In genomic region chr14:77974221-77974620, GRCm38 (mm10) we compare ENCODE assay signal across 26 mouse cellular contexts.
DNase-seq lines count a peak whose midpoint lies in the region; ATAC-seq and TF ChIP-seq lines count a peak whose summit lies in the region.
"Had no signal": no experiment of that assay in that cellular context is flagged by ENCODE, and none has a peak within 500 bp of the region (broad histone marks: within the 10 kb centered on the region; RNA-seq: fewer than 3 reads in every experiment).

No protein-coding gene starts in this region.

- H3K9me3 ChIP-seq in neural tube, embryonic 13.5 days, result no peaks in the 10 kb centered on the region
- H3K9me3 ChIP-seq: embryonic facial prominence, embryonic 10.5 days; forebrain, embryonic 10.5 days; hindbrain, embryonic 12.5 days; limb, embryonic 12.5 days; midbrain, embryonic 10.5 days; stomach, embryonic 15.5 days had no signal

- TF ChIP-seq POLR2A in kidney, adult 2 months (IDR thresholded peaks at IDR 0.05; ENCODE audit: low read depth, low read length), result no peak

- intact Hi-C loops in left cerebral cortex, postnatal 25 days (cut with DNase I), result no loop called here
- intact Hi-C loops in left cerebral cortex, adult 2 months (cut with DNase I), result no loop called here

- H3K4me2 ChIP-seq in neural tube, embryonic 13.5 days, result no peak overlapping the region
- H3K4me2 ChIP-seq: hindbrain, embryonic 12.5 days; limb, embryonic 12.5 days; liver, embryonic 11.5 days; stomach, embryonic 15.5 days had no signal

- ATAC-seq in neural tube, embryonic 13.5 days (ENCODE audit: low read depth), result peak; percentile 82
- ATAC-seq: forebrain, embryonic 16.5 days; intestine, postnatal 0 days; liver, postnatal 0 days; lung, postnatal 0 days; Patski had no signal

- TF ChIP-seq CTCF in kidney, adult 2 months (conservative IDR thresholded peaks at IDR 0.05; ENCODE audit: insufficient read depth, insufficient read length, low read depth, low read length), result no peak
- no peak for TF ChIP-seq CTCF in left cerebral cortex, adult 2 months (IDR thresholded peaks at IDR 0.05)

- no peaks in the 10 kb centered on the region for H3K27me3 ChIP-seq in kidney, adult 2 months (replicated peaks; ENCODE audit: control insufficient read depth, insufficient read depth, low read length)
- H3K27me3 ChIP-seq in neural tube, embryonic 13.5 days, result no peaks in the 10 kb centered on the region
- H3K27me3 ChIP-seq: hindbrain, embryonic 12.5 days; limb, embryonic 12.5 days; stomach, embryonic 15.5 days had no signal

- no peak overlapping the region for H3K9ac ChIP-seq in neural tube, embryonic 13.5 days
- H3K9ac ChIP-seq: hindbrain, embryonic 12.5 days; limb, embryonic 12.5 days; liver, postnatal 0 days; stomach, embryonic 15.5 days had no signal

- DNase-seq in kidney, adult 2 months, result peak; percentile 2
- no peak for DNase-seq in kidney, postnatal 36 days
- DNase-seq in left cerebral cortex, postnatal 25 days (ENCODE audit: low spot score in 2 of 2), result peak; percentile 13 to 50
- no peak for DNase-seq in left cerebral cortex, adult 2 months (ENCODE audit: extremely low spot score in 1 of 2, low spot score in 2 of 2)
- peak; percentile 37 for DNase-seq in NIH3T3 (ENCODE audit: low read depth)
- no peak for DNase-seq in cerebellum, postnatal 36 days
- DNase-seq: adrenal gland, adult 8-10 months; cerebellum, adult 18-20 months; cerebellum, postnatal 14 days; gastrocnemius, postnatal 36 days; kidney, postnatal 4 days; liver, postnatal 0 days; thymus, postnatal 25 days had no signal

- no peak overlapping the region for H3K27ac ChIP-seq in kidney, adult 2 months (ENCODE audit: insufficient read depth, low read depth, low read length)
- H3K27ac ChIP-seq in left cerebral cortex, adult 2 months, result no peak overlapping the region
- H3K27ac ChIP-seq in neural tube, embryonic 13.5 days (replicated peaks), result 0 out of 2 replicates have a peak overlapping the region, but pooled peaks have one; percentile 9
- H3K27ac ChIP-seq: embryonic facial prominence, embryonic 10.5 days; forebrain, embryonic 10.5 days; hindbrain, embryonic 12.5 days; limb, embryonic 12.5 days; macrophage; midbrain, embryonic 10.5 days; stomach, embryonic 15.5 days had no signal

- H3K4me3 ChIP-seq in kidney, adult 2 months (ENCODE audit: insufficient read depth, low read depth, low read length), result no peak overlapping the region
- no peak overlapping the region for H3K4me3 ChIP-seq in left cerebral cortex, adult 2 months
- no peak overlapping the region for H3K4me3 ChIP-seq in neural tube, embryonic 13.5 days
- H3K4me3 ChIP-seq: embryonic facial prominence, embryonic 10.5 days; forebrain, embryonic 10.5 days; hindbrain, embryonic 12.5 days; limb, embryonic 12.5 days; midbrain, embryonic 10.5 days; stomach, embryonic 15.5 days had no signal

- H3K4me1 ChIP-seq in kidney, adult 2 months (ENCODE audit: control insufficient read depth, insufficient read depth, low read length), result peaks cover 3% of the 10 kb centered on the region; the same call in 1 of the 2 replicates
- H3K4me1 ChIP-seq in neural tube, embryonic 13.5 days (replicated peaks), result peaks cover 34% of the 10 kb centered on the region
- H3K4me1 ChIP-seq: embryonic facial prominence, embryonic 10.5 days; forebrain, embryonic 10.5 days; hindbrain, embryonic 12.5 days; limb, embryonic 12.5 days; midbrain, embryonic 10.5 days; stomach, embryonic 15.5 days had no signal

- H3K36me3 ChIP-seq in kidney, adult 2 months (ENCODE audit: control insufficient read depth, insufficient read depth, low read length), result no peaks in the 10 kb centered on the region
- no peaks in the 10 kb centered on the region for H3K36me3 ChIP-seq in neural tube, embryonic 13.5 days
- H3K36me3 ChIP-seq: embryonic facial prominence, embryonic 10.5 days; forebrain, embryonic 10.5 days; hindbrain, embryonic 12.5 days; limb, embryonic 12.5 days; midbrain, embryonic 10.5 days; stomach, embryonic 15.5 days had no signal

- 62% methylated on average over 6 of the region's 6 CpGs for WGBS in kidney, adult 2 months
- 29% methylated on average over 6 of the region's 6 CpGs for WGBS in neural tube, embryonic 13.5 days

Comparison
In these comparisons a context has a peak if more than half of its experiments do, and no peak if none do; other contexts are left out.
1. DNase-seq: peak in kidney, adult 2 months (single experiment), left cerebral cortex, postnatal 25 days (2 of 2) and NIH3T3 (single experiment); none in kidney, postnatal 36 days (0 of 2), left cerebral cortex, adult 2 months (0 of 2) and cerebellum, postnatal 36 days (0 of 2).